Mouse (Mus musculus) stomach, postnatal 0 days (tissue): Measurements from ENCODE around the gene Opa1.

Experiments
- CTCF ChIP-seq: IDR thresholded peaks from 2 replicates; pipeline ENCODE4 v1.5.1; 2016; ENCODE audit warnings: antibody characterized with exemption, low read depth, mild to moderate bottlenecking, moderate library complexity
- EP300 ChIP-seq: optimal IDR thresholded peaks from 2 replicates; pipeline ENCODE3; 2016; ENCODE audit warnings: antibody characterized with exemption

DNA sequence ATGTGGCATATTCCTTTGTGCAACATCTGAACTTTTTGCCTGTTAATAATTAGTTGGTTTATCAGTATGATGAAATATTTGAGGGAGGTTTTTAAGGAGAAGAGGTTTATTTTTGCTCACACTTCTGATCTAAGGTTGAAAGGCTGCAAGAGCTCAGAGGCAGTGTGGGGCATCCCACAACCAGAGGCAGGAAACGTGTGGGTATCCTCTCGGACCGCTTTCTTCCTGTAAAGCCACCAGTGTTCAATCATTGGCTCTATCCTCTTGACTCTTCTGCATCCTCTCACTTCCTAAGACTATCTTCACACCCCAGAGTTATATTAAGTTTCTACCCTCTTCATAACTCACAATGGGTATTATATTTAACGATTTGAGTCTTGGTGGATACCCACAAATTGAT, 5.1 kb upstream of the Opa1 start:
- TF ChIP-seq EP300 = no peak
- no peak for TF ChIP-seq CTCF
